Mouse (Mus musculus): ENCODE data around the gene Oscp1.

DNA sequence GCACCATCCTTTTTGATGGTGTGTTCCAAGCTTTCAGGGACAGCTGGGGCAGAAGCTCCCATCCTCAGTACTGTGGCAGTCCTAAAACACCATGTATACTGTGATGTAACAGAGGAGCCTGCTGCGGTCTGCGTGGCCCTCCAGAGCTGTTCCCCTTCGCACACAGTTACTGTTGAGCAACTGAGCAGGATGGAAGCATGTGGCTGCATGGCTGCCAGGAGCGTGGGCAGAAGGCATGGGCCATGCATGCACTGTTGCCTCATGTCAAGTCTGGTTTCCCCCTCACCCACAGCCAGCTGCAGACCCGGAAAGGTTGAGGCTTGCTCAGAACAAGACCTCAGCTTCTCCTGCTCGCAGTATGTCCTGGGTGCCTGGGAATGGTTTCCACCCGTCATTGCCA lies 6.9 kb downstream of the Oscp1 start:
- TF ChIP-seq POLR2A (IDR thresholded peaks at IDR 0.05; ENCODE audit: low read depth, low read length) = no peak
- TF ChIP-seq CTCF (IDR thresholded peaks at IDR 0.05; ENCODE audit: extremely low read depth, insufficient read depth, insufficient read length, insufficient replicate concordance) = no peak
